Mouse (Mus musculus) ES-Bruce4 (cell line): Measurements from ENCODE around the gene Zfyve9.

ENCODE experiments used
- CTCF ChIP-seq: IDR thresholded peaks from one replicate; pipeline ENCODE4 v1.8.1; 2011; ENCODE audit warnings: low read depth, low read length
- POLR2A ChIP-seq: IDR thresholded peaks from one replicate; pipeline ENCODE4 v1.8.1; 2011; ENCODE audit warnings: low read length; ENCODE audit not compliant: insufficient read depth

DNA sequence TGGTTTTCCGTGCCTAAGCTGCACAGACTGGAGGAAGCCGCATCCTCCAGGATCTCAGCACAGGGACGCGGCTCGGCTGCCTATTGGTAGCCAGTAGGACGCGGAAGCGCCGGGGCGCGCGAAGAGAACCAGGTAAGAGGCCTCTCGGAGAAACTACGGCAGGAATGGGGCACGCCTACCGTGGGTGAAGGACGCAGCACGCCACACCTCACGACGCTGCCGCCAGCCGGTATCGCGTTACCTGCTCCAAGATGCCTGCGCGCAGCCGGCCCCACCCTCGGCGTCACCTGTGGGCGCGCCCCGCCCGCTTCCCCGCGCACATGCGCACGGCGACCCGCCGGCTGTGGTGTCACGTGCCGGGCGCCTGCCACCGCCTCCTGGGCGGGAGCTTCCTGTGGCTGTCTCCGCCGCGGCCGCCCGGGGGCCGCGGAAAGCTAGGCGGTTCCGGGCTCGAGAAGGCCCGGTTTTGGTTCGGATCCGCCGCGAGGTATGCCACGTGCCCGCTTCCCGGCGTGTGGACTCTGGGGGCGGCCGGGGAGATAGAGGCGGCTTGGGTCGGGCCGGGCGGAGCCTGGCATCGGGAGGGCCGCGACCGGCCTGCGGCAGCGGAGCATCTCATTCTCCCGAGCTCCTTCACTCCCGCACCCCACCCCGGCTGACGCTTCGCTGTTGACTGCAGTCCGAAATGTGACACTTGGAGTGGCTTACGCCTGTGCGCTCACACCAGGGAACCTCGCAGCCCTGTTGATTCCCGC, 160.8 kb downstream of the Zfyve9 start, which contains the start of gene Cc2d1b:
- TF ChIP-seq POLR2A = peak; percentile 67
- no peak for TF ChIP-seq CTCF
